In the genomic region with DNA sequence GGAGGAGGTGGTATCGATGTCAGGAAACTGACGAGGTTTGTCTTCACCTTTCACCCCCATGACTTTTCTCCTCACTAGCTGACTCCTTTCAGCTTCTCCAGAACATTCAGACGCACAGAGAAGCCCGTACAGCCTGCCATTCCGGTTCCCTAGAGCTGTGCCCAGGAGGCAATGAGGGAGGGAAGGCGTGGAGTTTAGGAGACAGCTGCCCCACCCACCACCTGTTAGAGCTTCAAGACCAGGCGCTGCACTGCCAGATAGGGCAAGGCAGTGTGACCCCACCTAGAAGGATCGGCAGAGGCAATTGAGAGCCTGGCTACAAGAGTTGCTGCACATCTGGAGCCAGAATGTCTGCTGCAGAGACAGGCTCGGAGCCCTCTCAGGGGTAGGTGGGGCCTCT, we compare ENCODE assay signal across 11 mouse cellular contexts. TPM values are rescaled to one million over a fixed set of nuclear protein-coding genes. Genes with fewer than 3 reads are reported as not detected.
DNase-seq lines count a peak whose midpoint lies in the region; ATAC-seq and TF ChIP-seq lines count a peak whose summit lies in the region.
"Had no signal": no experiment of that assay in that cellular context is flagged by ENCODE, and none has a peak within 500 bp of the region (broad histone marks: within the 10 kb centered on the region; RNA-seq: fewer than 3 reads in every experiment).

A gene (plus strand): TSS at position 100 of the 400 bp plus-strand sequence.

- H3K4me3 ChIP-seq in embryonic facial prominence, embryonic 14.5 days (ENCODE audit: low read depth, low read length), result no peak within 1 kb of the TSS
- H3K4me3 ChIP-seq in liver, embryonic 11.5 days (ENCODE audit: low read depth, low read length), result no peak within 1 kb of the TSS
- H3K4me3 ChIP-seq in small intestine, adult 2 months (ENCODE audit: low read depth, low read length), result no peak within 1 kb of the TSS
- H3K4me3 ChIP-seq: heart, embryonic 13.5 days; limb, embryonic 12.5 days had no signal

- H3K9me3 ChIP-seq in embryonic facial prominence, embryonic 14.5 days (ENCODE audit: control insufficient read depth, low read length), result no peaks in the 10 kb centered on the region
- no peaks in the 10 kb centered on the region for H3K9me3 ChIP-seq in liver, embryonic 11.5 days (ENCODE audit: control insufficient read depth, low read length)
- H3K9me3 ChIP-seq: heart, embryonic 13.5 days; limb, embryonic 12.5 days had no signal

- H3K4me1 ChIP-seq in embryonic facial prominence, embryonic 14.5 days (ENCODE audit: control insufficient read depth, insufficient read depth, low read length), result no peaks in the 10 kb centered on the region; the same call in 1 of the 2 replicates
- peaks cover 8% of the 10 kb centered on the region for H3K4me1 ChIP-seq in liver, embryonic 11.5 days (replicated peaks; ENCODE audit: control insufficient read depth, insufficient read depth, low read length)
- peaks cover 18% of the 10 kb centered on the region for H3K4me1 ChIP-seq in small intestine, adult 2 months (ENCODE audit: control insufficient read depth, insufficient read depth, insufficient read length, low read length)

- WGBS in embryonic facial prominence, embryonic 14.5 days, result 16% methylated on average over 9 of the region's 9 CpGs
- 36% methylated on average over 9 of the region's 9 CpGs for WGBS in liver, embryonic 11.5 days
- WGBS in small intestine, adult 2 months, result 18% methylated on average over 9 of the region's 9 CpGs

- H3K36me3 ChIP-seq in embryonic facial prominence, embryonic 14.5 days (ENCODE audit: control insufficient read depth, insufficient read depth, low read length), result no peaks in the 10 kb centered on the region
- H3K36me3 ChIP-seq in liver, embryonic 11.5 days (ENCODE audit: control insufficient read depth, insufficient read depth, low read length), result no peaks in the 10 kb centered on the region
- H3K36me3 ChIP-seq in small intestine, adult 2 months (ENCODE audit: control insufficient read depth, insufficient read depth, low read length), result no peaks in the 10 kb centered on the region
- H3K36me3 ChIP-seq: heart, embryonic 13.5 days; limb, embryonic 12.5 days had no signal

- TF ChIP-seq CTCF in small intestine, adult 2 months (IDR thresholded peaks at IDR 0.05; ENCODE audit: extremely low read depth, insufficient read length, insufficient replicate concordance, low read depth, low read length), result no peak

- H3K27ac ChIP-seq in embryonic facial prominence, embryonic 14.5 days (replicated peaks; ENCODE audit: low read depth, low read length), result 0 out of 2 replicates have a peak within 1 kb of the TSS, but pooled peaks have one; percentile 21
- no peak within 1 kb of the TSS for H3K27ac ChIP-seq in liver, embryonic 11.5 days (ENCODE audit: low read depth, low read length)
- H3K27ac ChIP-seq in small intestine, adult 2 months (ENCODE audit: insufficient read depth, low read depth, low read length), result 0 out of 2 replicates have a peak within 1 kb of the TSS, but pooled peaks have one; percentile 3
- H3K27ac ChIP-seq: heart, embryonic 13.5 days; limb, embryonic 12.5 days had no signal

- DNase-seq in adrenal gland, adult 2 months, result no peak
- no peak for DNase-seq in adrenal gland, postnatal 4 days (ENCODE audit: low spot score in 2 of 2)
- peak; percentile 87 for DNase-seq in embryonic facial prominence, embryonic 14.5 days (ENCODE audit: low spot score)
- no peak for DNase-seq in liver, embryonic 11.5 days (ENCODE audit: low spot score)
- DNase-seq in right cerebral cortex, postnatal 25 days, result no peak
- no peak for DNase-seq in ovary, postnatal 36 days (ENCODE audit: low spot score)
- no peak for DNase-seq in heart, adult 18-20 months
- DNase-seq: kidney, adult 11 months had no signal

- H3K27me3 ChIP-seq in embryonic facial prominence, embryonic 14.5 days (replicated peaks; ENCODE audit: control insufficient read depth, insufficient read depth, low read length), result no peaks in the 10 kb centered on the region
- no peaks in the 10 kb centered on the region for H3K27me3 ChIP-seq in liver, embryonic 11.5 days (replicated peaks; ENCODE audit: control insufficient read depth, insufficient read depth, low read length)
- no peaks in the 10 kb centered on the region for H3K27me3 ChIP-seq in small intestine, adult 2 months (ENCODE audit: control insufficient read depth, insufficient read depth, low read length)

- TF ChIP-seq POLR2A in small intestine, adult 2 months (IDR thresholded peaks at IDR 0.05; ENCODE audit: low read depth, low read length), result no peak

- ATAC-seq in embryonic facial prominence, embryonic 14.5 days (ENCODE audit: low read depth), result peak; percentile 75
- ATAC-seq in liver, embryonic 11.5 days (replicated peaks; ENCODE audit: low FRiP score), result peak; percentile 86

- H3K4me2 ChIP-seq in embryonic facial prominence, embryonic 14.5 days (ENCODE audit: low read depth, low read length), result no peak within 1 kb of the TSS
- H3K4me2 ChIP-seq in liver, embryonic 11.5 days, result no peak within 1 kb of the TSS
- H3K4me2 ChIP-seq: heart, embryonic 13.5 days; limb, embryonic 12.5 days had no signal

- H3K9ac ChIP-seq in embryonic facial prominence, embryonic 14.5 days (ENCODE audit: low read depth, low read length), result no peak within 1 kb of the TSS; the same call in 1 of the 2 replicates
- no peak within 1 kb of the TSS for H3K9ac ChIP-seq in liver, embryonic 11.5 days (ENCODE audit: low read depth, low read length)
- H3K9ac ChIP-seq: heart, embryonic 13.5 days; limb, embryonic 12.5 days had no signal

RNA-seq across cellular contexts. Expression of the gene that starts here (rescaled TPM):
- total RNA-seq in adrenal gland, adult 2 months (2021), result 10 to 100 TPM; 12.2 to 15.2 TPM
- polyA plus RNA-seq in adrenal gland, adult 2 months (2012; rRNA removed), result 4.0 and 7.6 TPM in 2 replicates
- total RNA-seq in adrenal gland, postnatal 4 days (2021), result 1 to 10 TPM; 7.5 to 8.4 TPM
- 9.2 and 11.8 TPM in 2 replicates for polyA plus RNA-seq in embryonic facial prominence, embryonic 14.5 days (2014; fragmentation: Nextera tagmentation; extraction: Ambion mirVana)
- polyA plus RNA-seq in liver, embryonic 11.5 days (2014; fragmentation: Nextera tagmentation; extraction: Ambion mirVana), result 0.48 and 0.70 TPM in 2 replicates
- polyA plus RNA-seq in small intestine, adult 2 months (2012; rRNA removed), result 0.55 and 1.5 TPM in 2 replicates
- under 1 TPM; 0.22 to 0.98 TPM for total RNA-seq in heart, adult 18-20 months (2021)
- polyA plus RNA-seq: heart, embryonic 13.5 days had no signal

Comparison
In these comparisons a context has a peak if more than half of its experiments do, and no peak if none do; other contexts are left out.
1. RNA of the gene that starts here (total RNA-seq): 12.2 to 15.2 TPM in adrenal gland, adult 2 months and 7.5 to 8.4 TPM in adrenal gland, postnatal 4 days; 0.22 to 0.98 TPM in heart, adult 18-20 months; every median in the first group is over 4 times any median in the second.
2. Peak in ATAC-seq in liver, embryonic 11.5 days; RNA of the gene not detected or under 1 TPM.